Mouse (Mus musculus) mature B cell (primary cell): ENCODE data around the gene Pea15a.

Source experiments
- in situ Hi-C: fragments of 300-500 bp; cut with MboI; formaldehyde crosslinking; loops from 2 replicates; pipeline ENCODE4 v1.14.3; 2019

Pea15a gene

DNA sequence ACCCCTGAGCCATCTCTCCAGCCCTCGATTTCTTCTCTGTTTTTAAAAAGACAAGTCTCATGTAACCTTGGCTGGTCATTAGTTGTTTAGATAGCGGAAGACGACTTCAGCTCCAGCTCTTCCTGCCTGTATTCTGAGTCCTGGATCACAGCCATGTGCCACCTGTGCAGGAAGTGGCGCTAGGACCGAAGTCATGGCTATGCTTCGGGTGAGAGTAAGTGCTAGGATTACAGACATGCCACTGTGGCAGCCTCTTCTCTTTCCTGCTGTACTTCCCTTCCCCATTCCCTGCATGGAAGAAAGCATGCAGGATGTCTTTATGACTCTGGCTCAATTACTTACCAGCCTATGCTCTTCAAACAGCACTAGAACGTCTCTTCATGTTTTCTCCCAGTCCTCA is 27.5 kb downstream of the Pea15a start:
- in situ Hi-C loops: no loop called here

DNA sequence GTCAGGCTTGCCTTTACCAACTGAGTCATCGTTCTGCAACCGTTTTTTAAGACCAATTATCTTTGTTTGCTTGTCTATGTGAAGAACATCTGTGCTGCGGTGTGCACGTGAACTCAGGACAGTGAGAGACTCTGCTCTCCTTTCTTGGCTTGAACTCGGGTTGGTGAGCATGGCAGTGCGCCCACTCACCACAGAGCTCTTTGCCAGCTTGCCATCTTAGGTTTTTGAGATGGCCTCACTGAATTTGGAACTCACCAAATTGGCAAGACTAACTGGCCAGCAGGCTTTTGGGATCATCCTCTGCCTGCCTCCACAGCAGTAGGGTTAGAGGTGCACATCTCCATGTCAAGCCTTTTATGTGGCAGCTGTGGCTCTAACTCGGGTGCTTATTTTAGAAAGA is 28.8 kb downstream of the Pea15a start:
- in situ Hi-C loops: no loop called here

DNA sequence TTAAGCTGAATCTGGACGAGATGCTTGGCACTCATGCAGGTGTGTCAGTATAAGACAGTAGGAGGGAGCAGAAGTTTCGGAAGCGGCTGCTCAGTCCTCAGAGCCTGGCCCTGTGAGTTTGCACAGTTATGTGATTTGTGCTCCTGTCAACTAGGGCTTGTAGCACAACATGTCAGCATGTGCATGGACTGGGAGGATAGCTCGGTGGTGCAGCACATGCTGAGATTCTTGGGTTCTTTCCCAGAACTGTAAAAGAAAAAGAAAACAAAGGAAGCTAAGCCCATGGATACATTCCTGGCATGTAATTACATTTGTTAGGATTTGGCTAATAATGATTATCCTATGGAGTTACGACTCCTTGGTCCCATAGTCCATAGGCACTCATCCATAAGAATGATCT is 33.4 kb downstream of the Pea15a start:
- in situ Hi-C loops: no loop called here

DNA sequence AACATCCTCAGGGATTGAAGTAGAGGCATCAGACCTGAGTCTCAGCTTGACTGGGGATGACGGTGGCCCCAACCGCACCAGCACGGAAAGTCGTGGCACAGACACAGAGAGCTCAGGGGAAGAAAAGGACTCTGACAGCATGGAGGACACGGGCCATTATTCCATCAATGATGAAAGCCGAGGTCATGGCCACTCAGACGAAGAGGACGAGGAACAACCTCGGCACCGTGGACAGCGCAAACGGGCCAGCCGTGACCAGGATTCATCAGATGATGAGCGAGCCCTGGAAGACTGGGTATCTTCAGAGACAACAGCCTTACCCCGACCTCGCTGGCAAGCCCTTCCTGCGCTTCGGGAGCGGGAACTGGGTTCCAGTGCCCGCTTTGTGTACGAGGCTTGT is 34.2 kb downstream of the Pea15a start:
- in situ Hi-C loops: no loop called here

DNA sequence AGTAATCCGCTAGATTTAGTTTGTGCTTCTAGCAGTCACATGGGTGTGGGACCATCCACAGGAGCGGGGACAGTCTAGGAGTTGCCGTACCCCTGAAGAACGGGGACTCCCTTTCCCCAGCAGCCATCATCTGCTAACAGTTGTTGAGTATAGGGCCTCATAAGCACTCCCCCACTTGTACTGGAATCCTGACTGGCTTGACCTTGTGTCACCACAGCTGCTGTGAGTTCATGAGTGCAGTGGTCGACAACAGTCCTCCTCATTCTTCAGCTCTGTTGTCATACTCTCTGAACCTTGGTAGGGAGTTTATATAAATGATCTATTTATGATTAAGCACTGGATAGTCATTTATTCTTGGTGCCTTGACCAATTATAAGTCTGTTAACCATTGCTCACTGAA is 36.8 kb downstream of the Pea15a start:
- in situ Hi-C loops: no loop called here

DNA sequence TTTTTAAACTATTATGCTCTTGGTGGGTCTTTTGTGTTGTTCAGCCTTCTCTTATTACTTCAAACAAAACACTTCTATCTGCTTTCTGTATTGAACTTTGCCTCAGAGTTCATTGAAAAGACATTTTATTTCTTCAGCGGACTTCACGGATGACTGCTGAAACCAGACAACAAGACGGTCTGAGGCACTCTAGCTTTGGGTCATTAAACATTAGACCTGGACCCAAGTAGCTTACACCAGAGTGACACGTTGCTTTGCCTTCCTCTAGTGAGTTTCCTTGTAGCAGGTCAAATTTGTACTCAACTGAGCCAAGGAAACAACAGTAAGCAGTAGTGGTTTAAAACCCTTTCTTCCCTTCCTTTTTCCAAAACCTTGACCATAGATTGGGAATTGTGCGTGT is 38.7 kb downstream of the Pea15a start:
- in situ Hi-C loops: no loop called here

DNA sequence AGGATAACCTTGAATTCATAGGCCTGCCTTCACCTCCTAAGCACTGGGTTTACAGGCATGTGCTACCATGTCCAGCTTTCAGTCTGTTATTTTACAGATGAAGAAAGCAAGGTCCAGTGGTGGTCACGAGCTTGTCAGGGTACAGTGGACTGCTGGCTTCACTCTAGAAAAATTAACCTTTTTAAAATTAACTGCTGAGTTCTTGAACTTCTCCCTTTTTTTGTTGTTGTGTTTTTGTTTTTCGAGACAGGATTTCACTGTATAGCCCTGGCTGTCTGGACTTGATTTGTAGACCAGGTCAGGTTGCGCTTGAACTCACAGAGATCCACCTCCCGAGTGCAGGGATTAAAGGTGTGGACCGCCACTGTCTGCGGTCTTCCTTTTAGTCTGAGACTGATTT is 43.6 kb downstream of the Pea15a start:
- in situ Hi-C loops: no loop called here

DNA sequence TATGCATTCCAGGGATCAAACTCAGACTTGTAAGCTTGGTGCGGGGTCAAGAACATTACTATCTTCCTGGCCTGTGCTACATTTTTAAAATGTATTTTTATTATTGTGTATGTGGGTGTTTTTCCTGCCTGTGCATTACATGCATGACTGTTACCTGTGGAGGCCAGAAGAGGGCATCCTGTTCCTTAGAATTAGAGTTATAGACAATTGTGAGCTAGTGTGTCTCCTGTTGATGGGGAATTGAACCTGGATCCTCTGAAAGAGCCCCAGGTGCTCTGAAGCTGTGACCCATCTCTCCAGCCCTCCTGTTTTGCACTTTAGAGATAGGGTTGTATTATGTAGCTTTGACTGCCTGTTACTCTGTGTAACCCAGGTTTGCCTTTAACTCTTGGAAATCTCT is 44.6 kb downstream of the Pea15a start:
- in situ Hi-C loops: no loop called here

DNA sequence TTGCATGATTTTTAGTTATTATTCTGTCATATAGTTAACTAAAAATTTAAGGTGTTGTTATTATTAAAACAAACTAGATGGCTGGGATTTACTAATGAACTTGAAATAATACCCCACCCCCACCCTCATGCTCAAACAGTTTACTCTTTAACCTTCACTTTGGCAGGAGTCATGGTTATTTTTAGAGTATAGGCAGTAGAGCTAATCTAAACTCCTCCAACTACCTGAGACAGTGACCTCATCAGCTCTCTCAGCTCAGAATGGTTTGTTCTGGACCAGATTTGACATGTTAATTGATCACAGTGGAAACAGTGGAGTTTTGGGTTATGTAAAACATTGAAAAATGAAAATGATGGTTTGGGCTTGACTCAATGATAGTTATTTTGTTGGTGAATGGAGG is 46.1 kb downstream of the Pea15a start:
- in situ Hi-C loops: no loop called here

DNA sequence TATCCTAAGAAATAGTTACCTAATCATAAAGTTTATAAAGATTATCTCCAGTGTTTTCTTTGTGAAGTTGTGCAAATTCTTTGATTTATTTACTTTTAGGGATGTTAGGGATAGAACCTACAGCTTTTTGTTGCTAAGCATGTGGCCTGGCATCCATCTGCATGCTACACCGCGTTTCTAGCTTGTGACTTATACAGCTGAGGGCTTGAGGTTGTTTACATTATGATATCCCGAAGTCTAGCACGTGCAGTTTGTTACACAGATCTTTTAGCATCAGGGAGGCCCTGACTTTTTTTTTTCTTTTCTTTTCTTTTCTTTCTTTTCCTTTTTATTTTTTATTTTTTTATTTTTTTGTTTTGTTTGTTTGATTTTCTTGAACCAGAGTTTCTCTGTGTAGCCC is 46.6 kb downstream of the Pea15a start:
- in situ Hi-C loops: no loop called here

DNA sequence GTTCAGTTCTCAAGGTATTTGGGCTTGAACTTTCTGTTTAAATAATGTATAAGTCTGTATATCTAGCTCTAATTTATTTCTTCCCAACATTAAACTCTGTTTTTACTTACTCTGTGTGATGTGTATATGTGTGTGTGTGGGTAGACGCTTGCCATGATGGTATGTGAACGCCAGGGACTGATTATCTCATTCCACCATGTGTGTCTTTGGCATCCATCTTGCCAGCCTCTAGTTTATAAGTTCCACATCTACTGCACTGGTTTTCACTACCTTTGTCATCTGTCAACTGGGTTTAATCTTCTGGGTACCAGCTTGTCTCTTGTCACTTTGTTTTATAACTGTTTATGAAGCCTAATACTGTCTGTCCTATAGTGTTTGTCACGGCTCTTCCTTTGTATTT is 51.1 kb downstream of the Pea15a start:
- in situ Hi-C loops: no loop called here

DNA sequence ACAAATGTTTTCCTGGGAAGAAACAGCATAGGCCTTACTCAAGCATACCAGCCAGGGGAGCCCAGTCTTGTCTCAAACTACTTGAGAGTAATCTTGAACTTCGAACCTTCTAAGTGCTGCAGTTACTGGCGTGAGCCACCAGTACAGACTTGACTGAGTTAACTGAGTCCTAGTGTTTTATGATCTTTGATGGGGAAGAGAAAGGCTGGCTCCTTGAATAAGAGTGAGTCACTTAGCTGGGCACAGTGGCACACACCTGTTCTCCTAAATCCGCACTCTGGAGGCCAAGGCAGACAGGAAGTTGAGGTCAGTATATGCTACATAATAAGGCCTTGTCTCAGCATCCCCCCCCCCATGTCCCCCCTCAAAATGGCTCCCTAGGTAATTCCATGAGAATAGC is 52.1 kb downstream of the Pea15a start:
- in situ Hi-C loops: no loop called here

DNA sequence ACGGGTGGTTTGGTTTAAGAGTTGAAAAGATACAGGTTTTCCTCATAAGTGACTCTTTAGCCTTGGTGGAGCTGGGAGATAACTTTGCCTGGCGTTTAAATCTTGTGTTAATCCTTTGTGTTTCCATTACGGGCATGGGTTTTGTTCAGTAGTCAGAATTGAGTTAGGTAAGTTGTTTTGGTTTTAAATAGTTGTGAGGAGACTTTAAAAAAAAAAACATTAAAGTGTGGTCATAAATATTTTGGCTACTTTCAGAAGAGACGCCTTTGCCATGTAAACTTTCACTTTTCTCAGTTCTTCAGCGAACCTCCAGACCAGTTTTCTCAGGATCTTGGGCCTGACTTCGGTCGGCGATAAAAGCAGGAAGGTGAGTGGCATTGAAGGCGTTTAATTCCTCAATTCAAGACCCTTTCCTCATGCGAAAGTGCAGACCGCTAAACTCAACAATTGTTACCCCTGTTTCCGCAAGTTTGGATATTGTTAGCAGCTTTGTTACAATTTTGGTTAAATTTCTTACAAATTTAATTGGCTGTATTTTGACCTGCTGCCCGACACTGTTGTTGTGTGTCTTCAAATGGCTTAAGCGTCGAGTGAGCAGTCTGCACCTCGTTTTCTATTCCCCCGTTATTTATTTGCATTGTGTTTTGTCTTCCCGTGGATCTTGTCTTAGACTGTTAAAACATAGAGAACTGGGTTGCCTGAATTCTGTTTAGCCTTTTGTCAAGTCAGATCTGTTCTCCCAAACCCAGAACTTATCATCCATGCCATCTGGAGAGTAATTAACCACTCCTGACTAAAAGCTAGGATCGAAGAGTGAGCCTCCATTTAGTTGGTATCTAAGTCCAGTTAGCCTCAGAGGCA is 57.4 kb downstream of the Pea15a start:
- in situ Hi-C loops: loop anchor here (10.0 kb wide), 1 partner anchor 166 kb away; no protein-coding TSS in a partner anchor

DNA sequence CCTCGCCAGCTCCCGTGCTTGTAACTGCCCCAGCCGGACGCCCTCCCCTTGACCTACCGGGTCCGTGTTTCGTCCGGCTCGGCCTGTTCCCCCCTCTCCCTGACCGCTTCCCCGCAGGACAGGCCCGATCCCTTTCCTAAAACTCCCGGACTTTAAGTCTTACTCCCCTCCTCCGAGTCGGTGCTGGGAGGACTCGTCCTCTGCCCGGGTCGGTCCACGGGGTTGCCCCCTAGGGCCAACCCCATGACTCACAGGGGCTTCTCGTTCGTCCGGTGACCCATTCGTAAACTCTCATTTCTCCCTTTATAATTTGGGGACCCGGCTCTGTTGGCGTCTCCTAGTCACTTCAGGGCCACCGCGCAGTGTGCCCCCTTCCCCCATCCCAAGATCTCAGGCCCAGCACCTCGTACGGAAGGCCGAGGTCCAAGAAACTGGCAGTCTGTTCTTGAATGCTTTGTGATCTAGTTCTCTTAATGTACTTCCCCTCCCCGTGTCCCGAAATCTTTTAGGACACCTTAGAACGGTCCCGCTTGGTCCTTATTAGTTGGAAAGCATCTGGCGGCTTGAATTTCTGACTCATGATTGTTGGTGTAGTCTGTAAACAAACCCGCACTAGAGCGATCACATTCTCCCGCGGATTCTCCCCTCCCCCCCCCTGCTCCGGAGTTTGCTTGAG is 58.2 kb downstream of the Pea15a start:
- in situ Hi-C loops: loop anchor here (10.0 kb wide), 1 partner anchor 166 kb away; no protein-coding TSS in a partner anchor

DNA sequence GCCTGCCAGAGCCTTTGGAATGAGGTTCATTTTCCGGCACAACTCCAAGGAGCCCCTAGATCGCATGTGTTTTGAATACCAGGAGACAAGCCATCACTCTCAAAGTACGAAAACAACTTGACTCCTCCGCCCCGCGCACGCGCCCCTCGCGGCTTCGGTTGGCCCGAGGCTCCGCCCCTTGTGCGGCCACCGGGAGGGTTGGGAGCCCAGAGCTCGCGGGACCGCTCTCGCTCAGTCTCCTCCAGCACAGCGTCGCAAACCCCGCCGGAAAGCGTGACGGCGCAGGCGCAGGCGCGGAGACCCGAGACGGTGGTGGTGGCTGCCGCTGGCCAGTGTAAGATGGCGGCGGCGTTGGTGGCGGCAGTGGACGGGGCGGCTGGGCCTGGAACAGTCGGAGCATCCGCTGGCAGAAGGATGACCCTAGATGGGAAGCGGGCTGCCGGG is 58.7 kb downstream of the Pea15a start, which contains the start of gene Dcaf8:
Gene Dcaf8 (plus strand): TSS at position 250 of the 444 bp plus-strand sequence.
- in situ Hi-C loops: loop anchor here (10.0 kb wide), 1 partner anchor 167 kb away; no protein-coding TSS in a partner anchor
